Mouse (Mus musculus): ENCODE results near the gene Mtor. TPM values are rescaled to one million over a fixed set of nuclear protein-coding genes. Genes with fewer than 3 reads are reported as not detected.
A peak's percentile ranks its signal among the peaks of the same experiment; 100 is the strongest.

The Mtor gene
- polyA plus RNA-seq, 1 experiment: 40.9 TPM

DNA sequence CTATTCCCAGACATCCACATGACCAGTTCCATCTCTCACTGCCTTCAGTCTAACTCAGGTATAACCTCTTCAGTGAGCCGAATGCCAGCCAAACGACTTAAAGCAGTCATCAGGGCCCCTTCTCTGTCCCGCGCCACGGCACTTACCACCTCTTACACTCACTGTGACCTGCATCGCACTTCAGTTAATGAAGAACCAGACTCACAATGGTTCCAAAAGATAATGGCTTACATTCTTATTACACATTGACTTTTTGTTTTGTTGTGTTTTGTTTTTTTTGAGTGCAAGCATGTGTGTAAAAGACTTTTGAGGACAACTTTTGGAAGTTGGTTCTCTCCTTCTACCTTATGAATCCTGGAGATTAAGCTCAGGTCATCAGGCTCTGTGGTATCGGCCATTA, 5.8 kb upstream of the Mtor start:
- DNase-seq (ENCODE audit: low read depth): no peak

DNA sequence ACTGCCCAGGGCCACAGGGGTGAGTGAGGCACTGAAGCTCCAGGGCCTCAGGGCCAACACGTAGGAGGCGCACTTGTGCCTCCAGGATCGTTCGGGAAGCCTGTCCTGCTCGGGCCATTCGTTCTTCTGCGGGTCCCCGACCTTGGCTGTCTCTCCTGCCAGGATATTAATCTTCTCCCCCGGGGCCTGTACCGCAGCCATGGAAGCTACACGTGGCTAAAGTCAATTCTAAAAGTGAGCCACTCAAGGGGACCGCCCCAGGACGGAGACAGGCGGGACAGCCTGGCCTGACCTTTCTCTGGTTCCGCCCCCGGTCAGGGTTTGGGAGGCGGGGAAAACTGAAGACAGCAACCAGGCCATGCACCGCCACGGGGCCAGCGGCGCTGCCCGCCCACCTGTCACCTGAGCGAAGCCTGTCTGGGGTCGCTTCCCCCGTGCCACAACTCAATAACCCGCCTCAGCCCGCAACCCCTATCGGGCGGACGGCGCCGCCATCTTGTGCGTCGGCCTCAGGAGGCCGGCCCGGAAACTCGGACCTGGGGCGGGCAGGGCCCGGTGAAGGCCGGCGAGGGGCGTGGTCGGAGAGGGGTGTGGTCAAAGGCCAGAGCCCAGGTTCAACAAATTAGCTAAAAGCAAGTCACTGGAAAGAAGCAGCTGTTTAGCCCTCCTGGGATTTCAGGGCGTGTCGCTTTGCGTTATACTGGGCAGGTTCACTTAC, 4.0 kb upstream of the Mtor start, which contains the start of gene Ubiad1:
Ubiad1 (minus strand) TSS at position 522 of the 718 bp plus-strand sequence.
- DNase-seq (ENCODE audit: low read depth): no peak

DNA sequence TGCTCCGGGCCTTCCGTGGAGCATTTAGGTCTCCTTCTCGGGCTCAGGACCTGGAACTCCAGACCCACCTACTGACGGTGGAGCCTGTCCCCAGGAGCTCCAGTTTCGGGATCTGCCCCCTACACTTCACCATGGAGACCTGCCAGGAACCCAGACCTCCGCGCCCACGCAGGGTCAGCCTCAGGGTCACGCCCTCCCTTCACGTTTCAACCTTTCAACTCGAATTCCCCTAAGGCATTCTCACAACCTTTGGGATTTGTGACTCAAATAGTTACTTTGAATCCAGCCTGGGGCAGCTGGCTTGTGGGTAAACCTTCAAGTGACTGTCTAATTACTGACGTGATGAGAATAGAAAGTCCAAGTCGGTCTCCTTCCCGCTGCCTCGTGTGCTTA, 438 bp downstream of the Mtor start:
- no peak for DNase-seq (ENCODE audit: low read depth)

DNA sequence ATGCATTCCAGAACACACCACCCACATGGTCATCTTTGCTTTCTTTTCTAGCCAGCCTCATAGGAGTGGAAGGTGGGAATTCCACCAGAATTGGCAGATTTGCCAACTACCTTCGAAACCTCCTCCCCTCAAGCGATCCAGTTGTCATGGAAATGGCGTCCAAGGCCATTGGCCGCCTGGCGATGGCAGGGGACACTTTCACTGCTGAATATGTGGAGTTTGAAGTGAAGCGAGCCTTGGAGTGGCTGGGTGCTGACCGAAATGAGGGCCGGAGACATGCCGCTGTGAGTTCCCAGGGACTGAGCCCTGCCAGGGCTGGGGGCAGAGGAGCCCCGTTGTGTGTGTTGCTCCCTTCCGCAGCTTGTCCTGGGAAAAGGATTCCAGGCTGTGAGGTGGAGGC, 5.3 kb downstream of the Mtor start:
- no peak for DNase-seq (ENCODE audit: low read depth)

DNA sequence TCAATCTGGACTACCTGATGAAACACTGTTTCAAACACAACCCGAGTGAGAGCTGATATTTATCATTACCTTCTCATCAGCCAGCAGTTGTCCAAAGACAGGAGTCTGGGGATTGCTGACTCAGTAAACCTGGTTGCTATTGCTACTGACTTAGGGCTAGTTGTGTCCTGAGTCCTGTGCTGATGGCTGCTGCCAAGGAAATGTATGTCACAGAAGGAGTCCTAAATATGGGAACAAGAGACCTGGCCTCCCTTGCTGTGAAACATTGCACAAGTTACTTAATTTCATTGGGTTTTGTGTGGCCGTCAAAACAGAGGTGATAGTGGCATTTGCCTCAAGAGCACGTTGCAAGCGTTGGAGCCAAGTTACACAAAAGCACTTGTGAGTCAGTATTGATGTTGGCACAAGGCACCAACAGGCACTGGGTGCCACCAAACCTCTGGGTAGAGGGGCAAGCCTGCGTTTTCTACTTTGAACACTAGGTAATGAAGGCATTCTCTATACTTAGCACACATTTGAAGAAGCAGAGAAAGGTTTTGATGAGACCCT, 7.1 kb downstream of the Mtor start:
- DNase-seq (ENCODE audit: low read depth): peak; percentile 56

DNA sequence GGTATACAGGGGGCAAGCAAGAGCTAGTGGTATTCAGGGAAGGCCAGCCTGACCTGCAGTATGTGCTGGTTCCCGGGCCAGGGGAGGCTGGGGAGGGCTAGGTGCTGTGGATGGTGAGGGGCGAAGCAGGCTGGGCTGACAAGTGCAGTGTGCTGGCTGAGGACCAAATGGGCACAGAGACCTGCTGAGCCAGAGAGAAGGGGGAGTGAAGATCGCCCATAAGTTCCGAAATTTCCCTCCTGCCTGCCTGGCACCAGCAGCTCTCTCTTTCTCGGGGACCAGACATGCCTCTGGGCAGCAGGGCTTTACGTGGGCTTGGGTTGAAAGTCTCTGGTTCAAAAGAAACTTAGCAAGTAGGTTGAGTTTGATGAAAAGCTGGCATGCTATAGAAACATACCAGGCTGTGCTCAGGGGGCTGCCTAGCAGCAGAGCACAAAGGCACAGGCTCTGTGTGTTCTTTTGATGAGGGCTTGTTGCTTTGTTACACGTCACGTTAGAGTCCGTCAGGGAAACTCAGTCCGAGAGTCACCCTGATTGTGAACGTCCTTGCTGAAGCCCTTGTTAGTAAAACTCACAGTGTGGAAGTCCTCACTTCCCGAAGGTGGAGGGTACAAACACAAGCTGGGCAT, 12.4 kb downstream of the Mtor start:
- DNase-seq (ENCODE audit: low read depth): no peak

DNA sequence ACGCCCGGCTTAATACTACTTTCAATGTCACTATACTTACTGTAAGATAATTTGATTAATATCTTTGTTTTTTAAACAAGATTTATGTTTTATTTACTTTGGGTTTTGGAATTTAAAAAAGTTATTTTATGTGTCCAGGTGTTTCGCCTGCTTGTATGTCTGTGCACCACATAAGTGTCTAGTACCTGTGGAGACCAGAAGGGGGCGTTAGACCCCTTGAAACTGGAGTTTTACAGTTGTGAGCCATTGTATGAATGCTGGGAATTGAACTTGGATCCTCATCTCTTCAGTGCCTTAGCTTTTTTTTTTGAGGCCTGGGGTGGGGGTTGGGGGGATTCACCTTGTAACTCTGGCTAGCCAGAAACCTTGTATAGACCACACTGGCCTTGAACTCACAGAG, 13.4 kb downstream of the Mtor start:
- DNase-seq (ENCODE audit: low read depth): no peak

DNA sequence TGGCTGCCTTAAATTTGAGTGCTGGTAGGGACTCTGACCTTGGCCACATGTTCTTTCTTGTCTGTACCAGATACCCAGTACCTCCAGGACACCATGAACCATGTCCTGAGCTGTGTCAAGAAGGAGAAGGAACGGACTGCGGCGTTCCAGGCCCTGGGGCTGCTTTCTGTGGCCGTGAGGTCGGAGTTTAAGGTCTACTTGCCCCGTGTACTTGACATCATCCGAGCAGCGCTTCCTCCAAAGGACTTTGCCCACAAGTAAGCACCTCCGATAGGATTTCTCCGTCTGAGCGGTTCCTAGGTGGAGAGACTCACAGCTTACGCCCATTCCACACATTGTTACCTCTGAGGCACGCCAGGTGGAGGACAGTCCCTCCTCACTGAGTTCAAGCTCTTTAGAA, 14.3 kb downstream of the Mtor start:
- DNase-seq (ENCODE audit: low read depth): no peak

DNA sequence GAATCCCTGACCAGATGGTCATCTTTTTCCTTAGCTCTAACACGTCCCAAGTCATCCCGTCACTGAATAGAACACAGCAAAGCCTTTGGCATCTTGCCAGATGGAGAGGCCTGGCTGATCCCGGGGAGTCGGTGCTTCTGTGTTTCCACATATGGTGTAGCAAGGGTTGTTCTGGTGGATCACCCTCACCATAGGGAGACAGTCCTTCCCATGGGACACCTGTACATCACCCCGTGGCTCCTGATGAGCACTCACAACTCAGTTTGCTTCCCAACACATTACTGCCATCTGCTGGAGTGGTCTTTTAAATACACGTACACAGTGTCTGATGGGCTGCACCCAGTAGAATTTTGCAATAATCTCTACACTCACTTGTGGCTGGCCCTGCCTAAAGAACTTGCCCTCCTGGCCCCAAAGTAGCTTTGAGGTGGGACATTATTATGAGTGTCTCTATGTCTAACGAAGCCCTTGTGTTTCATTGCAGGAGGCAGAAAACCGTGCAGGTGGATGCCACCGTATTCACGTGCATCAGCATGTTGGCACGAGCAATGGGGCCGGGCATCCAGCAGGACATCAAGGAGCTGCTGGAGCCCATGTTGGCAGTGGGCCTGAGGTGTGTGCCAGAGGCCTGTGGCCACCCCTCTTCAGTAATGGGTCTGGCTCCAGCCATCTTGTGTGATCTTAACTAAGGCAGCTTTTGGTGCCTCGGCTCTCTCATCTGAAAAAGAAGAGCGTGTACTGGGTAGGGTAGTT, 15.0 kb downstream of the Mtor start:
- no peak for DNase-seq (ENCODE audit: low read depth)

DNA sequence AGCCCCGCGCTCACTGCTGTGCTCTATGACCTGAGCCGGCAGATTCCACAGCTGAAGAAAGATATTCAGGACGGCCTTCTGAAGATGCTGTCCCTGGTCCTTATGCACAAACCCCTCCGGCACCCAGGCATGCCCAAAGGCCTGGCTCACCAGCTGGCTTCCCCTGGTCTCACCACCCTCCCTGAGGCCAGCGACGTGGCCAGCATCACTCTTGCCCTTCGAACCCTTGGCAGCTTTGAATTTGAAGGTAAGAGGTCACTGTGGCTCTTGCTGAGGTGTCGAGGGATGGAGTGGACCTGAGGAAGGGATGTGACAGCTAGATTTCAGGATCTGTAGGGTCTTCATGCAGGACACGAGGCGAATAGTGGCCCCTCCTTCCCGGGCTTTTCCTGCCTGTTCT, 15.9 kb downstream of the Mtor start:
- no peak for DNase-seq (ENCODE audit: low read depth)

DNA sequence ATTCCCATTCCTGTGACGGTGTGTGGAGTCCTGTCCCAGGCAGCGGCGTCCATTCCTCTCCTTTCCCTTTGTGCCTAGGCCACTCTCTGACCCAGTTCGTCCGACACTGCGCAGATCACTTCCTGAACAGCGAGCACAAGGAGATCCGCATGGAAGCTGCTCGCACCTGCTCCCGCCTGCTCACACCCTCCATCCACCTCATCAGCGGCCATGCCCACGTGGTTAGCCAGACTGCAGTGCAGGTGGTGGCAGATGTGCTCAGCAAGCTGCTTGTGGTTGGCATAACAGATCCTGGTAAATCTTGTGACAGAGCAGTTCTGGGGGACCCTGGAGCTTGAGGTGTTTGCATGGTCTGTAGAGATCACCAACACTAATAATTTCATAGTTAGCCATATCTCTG, 16.5 kb downstream of the Mtor start:
- DNase-seq (ENCODE audit: low read depth): no peak

DNA sequence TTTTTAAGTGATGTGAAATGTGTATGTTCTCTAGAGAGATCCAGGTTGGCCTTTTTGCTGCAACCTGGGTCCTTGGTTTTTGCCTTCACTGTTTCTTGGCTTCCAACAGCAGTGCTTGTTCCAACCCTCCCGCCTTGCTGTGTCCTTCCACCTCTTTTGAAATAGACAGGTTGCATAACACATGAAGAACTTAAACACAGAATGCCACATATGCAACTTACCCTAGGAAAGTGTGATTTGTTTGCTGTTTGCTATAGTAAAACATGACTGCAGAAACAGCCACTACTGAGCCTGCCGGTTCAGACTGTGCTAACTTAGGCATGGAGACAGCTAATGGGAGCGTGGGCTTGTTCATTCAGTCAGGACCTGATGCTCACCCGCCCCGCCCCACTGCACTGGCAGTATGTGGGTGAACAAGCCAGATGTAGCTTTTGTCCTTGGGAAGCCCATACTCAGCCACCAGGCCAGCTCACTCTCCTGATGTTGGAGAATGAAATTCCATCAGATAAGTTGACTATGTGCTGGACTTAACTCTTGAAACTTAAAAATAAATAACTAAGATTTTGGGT, 18.2 kb downstream of the Mtor start:
- no peak for DNase-seq (ENCODE audit: low read depth)

DNA sequence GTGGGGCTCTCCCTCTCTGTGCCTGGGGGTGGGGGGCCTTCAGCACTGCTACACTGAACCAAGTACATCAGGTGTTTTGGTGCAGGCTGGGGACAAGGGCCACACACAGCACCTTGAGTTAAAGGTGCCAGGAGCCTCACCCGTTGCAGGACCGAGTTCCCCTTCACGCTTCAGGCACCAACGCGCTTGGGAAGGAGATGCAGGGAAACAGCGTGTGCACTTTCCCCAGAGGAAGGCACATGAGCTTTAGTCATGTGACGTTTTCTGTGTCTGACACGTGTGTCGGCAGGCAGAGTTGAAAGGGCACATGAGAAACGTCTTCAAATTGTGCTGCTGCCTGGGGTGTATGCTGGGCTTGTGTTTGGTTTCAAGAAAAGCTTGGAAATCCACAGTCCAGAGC, 20.0 kb downstream of the Mtor start:
- no peak for DNase-seq (ENCODE audit: low read depth)

DNA sequence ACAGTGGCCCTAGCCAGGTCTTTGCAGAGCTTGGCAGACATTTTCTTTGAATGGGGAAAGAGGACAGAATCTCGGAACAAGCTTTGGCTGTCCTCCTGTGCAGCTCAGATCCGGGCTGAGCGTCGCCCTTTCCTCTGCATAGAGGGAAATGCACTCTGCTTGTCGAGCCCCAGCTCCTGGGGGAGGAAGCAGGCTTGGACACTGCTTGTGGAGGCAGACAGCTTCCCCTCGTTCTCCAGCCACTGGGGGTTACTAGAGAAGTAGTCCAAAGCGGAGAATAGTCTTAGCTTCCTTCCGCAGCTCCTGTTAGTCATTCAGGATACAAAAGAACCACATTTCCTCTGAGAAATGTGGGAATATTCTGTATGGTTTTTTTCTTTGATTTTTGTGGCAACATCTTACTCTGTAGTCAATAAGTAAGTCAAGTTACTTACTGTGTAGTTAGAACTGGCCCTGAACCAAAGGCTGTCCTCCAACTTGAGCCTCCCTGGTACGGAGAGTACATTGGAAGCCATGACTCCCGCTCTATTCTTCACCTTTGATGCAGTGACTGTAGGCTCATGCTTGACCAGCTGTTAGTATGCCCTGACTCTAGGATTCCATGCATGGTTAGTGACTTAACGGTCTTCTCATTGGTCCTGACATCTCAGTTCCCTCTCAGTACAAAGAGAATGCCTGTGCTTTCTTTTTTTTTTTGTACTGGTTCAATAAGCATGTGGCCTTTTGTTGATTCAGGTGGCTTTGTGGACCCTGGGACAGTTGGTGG, 21.3 kb downstream of the Mtor start:
- no peak for DNase-seq (ENCODE audit: low read depth)

DNA sequence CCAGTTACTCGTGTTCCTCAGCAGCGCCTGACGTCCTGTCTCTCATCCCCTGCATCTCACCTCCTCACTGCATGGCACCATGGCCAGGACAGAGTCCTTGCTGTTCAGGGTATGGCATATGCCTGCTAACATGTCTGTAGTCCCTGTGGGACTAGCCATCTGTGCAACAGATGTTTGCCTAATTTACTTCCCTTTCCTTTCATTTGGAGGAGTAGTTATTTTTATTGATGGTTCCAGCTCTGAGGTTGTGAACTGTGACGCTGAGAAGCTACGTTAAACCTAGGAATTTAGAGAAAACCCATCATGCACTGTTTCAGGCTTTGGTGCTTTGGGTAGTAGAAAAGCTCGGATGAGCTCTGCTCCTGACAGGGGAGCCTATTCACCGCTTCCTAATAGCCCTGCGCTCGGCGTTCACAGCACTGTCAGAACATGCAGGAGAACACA, 23.0 kb downstream of the Mtor start:
- DNase-seq (ENCODE audit: low read depth): no peak

DNA sequence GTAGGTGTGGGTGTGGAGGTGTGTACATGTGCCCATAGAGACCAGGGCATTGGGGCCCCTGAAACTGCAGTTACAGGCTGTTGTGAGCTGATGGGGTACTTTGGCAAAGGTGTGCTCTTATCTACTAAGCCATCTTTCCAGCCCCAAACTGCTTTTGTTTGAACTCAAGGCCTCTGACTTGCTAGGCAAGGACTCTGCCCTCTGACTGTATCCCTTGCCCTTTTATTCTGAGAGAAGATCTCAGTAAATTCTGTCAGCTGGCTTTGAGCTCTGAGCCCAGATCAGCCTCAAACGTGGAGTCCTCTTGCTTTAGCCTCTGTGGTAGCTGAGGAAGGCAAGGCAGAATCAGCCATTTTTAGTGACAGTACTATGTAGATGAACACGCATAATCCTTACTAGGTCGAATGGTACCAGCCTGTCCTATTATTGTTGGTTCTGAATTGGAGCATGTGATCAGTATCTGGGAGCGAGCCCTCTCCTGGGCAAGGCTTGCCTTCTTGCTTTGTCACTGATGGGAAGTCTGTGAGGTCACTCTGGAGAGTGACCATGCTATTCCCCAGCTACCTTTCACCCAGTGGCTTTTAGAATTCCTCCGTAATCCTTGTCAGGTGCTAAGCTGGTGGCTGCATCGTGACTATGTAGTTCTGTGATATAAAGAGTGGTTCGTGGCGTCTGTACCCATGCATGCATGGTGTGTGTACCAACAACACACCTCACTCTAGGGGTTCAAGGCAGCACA, 24.2 kb downstream of the Mtor start:
- DNase-seq (ENCODE audit: low read depth): no peak

DNA sequence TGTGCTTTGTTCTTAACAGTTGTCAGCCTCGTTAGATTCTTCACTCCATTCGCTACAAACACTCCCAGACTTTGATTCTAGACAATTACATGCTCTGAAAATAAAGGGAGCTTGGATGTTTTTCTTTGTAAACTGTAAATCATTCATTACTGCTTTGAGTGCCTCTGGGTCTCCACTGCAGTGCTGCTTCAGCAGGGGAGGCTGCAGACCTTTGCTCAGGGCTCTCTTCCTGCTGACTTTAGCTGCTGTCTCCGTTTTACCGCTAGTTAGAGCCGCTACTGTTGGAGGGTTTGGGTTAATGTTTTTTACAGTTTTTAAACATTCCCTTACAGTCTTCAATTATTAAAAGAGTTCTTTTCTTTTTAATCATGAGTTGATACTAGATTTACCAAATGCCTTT, 25.1 kb downstream of the Mtor start:
- DNase-seq (ENCODE audit: low read depth): no peak

DNA sequence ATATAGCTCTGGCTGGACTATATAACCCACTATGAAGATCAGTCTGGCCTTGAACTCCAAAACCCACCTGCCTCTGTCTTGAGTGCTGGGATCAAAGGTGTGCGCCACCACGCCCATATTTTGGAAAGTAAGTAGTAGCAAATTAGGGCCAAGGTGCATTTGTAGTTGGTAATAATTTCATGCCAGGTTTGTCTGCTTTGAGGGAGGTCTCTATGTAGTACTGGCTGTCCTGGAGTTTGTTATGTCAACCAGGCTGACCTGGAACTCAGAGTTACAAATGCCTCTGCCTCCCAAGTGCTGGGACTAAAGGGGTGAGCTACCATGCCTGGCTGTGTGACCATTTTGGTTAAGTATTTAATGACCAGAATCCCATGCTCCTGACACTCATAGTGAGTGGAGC, 31.8 kb downstream of the Mtor start:
- no peak for DNase-seq (ENCODE audit: low read depth)

DNA sequence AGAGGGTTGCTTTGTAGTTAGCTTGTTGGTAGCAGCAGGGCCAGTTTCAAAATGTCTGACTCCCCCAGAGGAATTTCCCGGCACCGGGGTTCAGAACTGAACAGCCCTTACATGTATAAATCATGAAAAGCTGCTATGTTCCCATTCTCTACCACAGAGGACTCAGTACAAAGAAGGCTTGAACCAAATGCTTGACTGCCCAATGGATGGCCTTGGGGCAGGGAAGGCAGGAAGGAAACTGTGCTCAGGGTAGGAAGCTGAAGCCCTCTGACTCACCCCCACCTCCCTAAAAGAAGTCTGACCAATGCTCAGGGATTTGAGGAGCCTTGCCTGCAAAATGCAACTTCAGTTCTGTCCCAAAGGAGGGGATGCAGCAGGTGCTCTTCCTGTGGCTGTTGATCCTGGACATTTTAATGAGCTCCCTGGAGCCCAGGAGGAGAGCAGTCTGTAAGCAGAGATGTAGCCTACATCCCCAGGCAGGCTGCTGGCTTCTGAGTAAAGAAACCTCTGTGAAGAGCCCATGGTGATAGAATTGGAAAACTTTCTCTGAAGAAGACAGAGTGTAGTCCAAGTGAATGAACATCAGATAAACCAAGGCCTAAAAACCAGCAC, 33.3 kb downstream of the Mtor start:
- no peak for DNase-seq (ENCODE audit: low read depth)

DNA sequence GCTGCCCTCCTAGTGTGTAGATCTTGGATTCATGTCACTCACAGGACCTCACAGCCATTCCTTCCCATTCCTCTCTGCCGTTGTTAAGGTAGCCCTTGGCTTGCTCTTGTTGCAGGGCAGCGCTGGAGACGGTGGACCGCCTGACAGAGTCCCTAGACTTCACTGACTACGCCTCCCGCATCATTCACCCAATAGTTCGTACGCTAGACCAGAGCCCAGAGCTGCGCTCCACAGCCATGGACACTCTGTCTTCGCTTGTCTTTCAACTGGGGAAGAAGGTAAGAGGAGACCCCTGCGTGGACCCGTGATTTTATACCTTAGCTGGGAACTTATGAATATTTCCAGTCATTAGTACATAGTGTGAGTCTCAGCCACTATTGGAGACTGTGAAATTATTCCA, 36.1 kb downstream of the Mtor start:
- DNase-seq (ENCODE audit: low read depth): no peak

Data from gonadal fat pad, adult 2 months (tissue).